Mouse (Mus musculus) forebrain, embryonic 14.5 days (tissue): ENCODE data around the gene Opn5. TPM values are rescaled to one million over a fixed set of nuclear protein-coding genes. Genes with fewer than 3 reads are reported as not detected.

ENCODE experiments used
- ATAC-seq: fragments of 200-750 bp; cut with Nextera tagmentation; 2 replicates; pipeline ENCODE4 v1.8.0; 2017; ENCODE audit warnings: mild to moderate bottlenecking, moderate library complexity
- DNase-seq: peaks from one replicate; pipeline ENCODE4 v3.0.0-alpha.2; 2015; ENCODE audit warnings: low spot score
- H3K27ac ChIP-seq: fragments of 300-500 bp; sonication (generic); 2 replicates; pipeline ENCODE4 v1.5.1; 2014; ENCODE audit warnings: low read depth, mild to moderate bottlenecking, control low read depth, low read length, moderate library complexity
- H3K27me3 ChIP-seq: fragments of 300-500 bp; sonication (generic); replicated peaks from 2 replicates; pipeline ENCODE4 v1.6.1; 2014; ENCODE audit warnings: low read length, control low read depth, mixed read lengths; ENCODE audit not compliant: control insufficient read depth, insufficient read depth
- H3K36me3 ChIP-seq: fragments of 300-500 bp; sonication (generic); 2 replicates; pipeline ENCODE4 v1.6.1; 2014; ENCODE audit warnings: low read length, control low read depth; ENCODE audit not compliant: control insufficient read depth, insufficient read depth
- H3K4me1 ChIP-seq: fragments of 300-500 bp; sonication (generic); 2 replicates; pipeline ENCODE4 v1.6.1; 2014; ENCODE audit warnings: antibody characterized with exemption, low read length, control low read depth; ENCODE audit not compliant: control insufficient read depth, insufficient read depth
- H3K4me2 ChIP-seq: fragments of 300-500 bp; sonication (generic); 2 replicates; pipeline ENCODE4 v1.6.1; 2014; ENCODE audit warnings: mild to moderate bottlenecking, control low read depth, low read length
- H3K4me3 ChIP-seq: fragments of 300-500 bp; sonication (generic); 2 replicates; pipeline ENCODE4 v1.5.1; 2014; ENCODE audit warnings: low read depth, low read length, control low read depth
- H3K9ac ChIP-seq: fragments of 300-500 bp; sonication (generic); 2 replicates; pipeline ENCODE4 v1.6.1; 2014; ENCODE audit warnings: mild to moderate bottlenecking, low read length, control low read depth, moderate library complexity
- H3K9me3 ChIP-seq: fragments of 300-500 bp; sonication (generic); replicated peaks from 2 replicates; pipeline ENCODE4 v1.6.1; 2016; ENCODE audit warnings: low read length, control low read depth, mixed read lengths; ENCODE audit not compliant: control insufficient read depth
- WGBS: fragments of 180-500 bp; shearing (Covaris S2); extraction: QIAGEN DNeasy Blood & Tissue Kit; methylation state at CpG from one replicate; pipeline ENCODE4 v1.1.7; 2014; 5-methylcytosine and 5-hydroxymethylcytosine counted together
- polyA plus RNA-seq: library from polyadenylated mRNA; unstranded; fragments of >200 nt; fragmentation: Nextera tagmentation; extraction: Ambion mirVana; gene quantifications from 2 replicates; pipeline ENCODE4 v1.2.1, GENCODE M21; 2014

Opn5 gene
- polyA plus RNA-seq, result not detected in 2 replicates

DNA sequence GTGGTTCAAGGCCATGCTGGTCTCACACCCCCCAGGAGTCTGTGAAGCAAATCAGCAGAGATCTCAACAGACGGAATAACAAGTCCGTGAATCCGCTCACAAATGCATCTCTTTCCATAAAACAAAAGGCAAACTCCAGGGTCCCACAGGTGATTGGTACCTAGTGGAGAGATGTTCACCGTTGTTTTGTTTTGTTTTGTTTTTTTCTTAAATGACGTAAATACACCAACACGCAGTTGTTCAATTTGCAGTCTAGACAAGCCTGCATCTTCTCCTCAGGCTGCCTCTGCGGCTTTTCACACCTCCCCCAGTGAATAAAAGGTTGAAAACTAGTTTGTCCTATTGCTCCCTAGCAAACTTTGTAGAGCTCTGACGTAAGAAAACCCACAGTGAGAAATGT is at the start of gene Opn5:
Gene Opn5 (minus strand): TSS at position 101 of the 400 bp plus-strand sequence.
- H3K9me3 ChIP-seq, result no peaks in the 10 kb centered on the region
- WGBS, result 82% methylated on average over 8 of the region's 8 CpGs
- no peak within 1 kb of the TSS for H3K4me3 ChIP-seq
- no peak within 1 kb of the TSS for H3K27ac ChIP-seq
- no peak within 1 kb of the TSS for H3K4me2 ChIP-seq
- DNase-seq (no peak), ATAC-seq (no peak)
- no peak within 1 kb of the TSS for H3K9ac ChIP-seq
- no peaks in the 10 kb centered on the region for H3K36me3 ChIP-seq
- no peaks in the 10 kb centered on the region for H3K27me3 ChIP-seq
- H3K4me1 ChIP-seq, result no peaks in the 10 kb centered on the region

DNA sequence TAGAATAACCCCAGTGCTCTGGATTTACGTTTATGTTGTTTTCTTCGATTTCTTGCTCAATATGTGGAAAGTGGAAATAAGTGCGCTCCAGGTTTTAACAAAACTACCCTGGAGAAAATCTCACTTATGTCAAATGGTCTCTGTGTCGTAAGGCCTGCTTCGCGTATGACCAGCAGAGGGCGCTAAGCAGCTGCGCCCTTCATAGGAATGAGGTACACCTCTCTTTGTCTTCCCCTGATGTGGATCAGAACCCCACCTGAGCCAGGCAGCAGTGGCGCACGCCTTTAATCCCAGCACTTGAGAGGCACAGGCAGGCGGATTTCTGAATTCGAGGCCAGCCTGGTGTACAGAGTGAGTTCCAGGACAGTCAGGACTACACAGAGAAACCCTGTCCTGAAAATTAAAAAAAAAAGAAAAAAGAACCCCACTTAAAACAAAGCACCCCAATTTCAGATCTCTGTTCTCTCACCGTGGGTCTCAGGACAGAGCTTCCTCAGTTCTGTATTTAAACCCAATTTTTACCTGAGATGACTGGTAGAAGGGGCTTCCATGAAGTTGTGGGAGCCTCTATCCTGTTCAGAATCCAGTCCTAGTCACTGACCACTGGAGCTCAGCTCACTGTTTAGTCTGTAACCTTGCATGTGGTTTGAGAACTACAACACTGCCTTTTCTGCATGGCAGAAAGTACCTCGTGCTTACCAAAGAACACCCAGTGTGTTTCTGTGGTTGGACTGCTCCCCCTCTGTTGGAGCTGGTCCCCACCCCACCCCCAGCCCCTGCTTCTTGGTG is 47.6 kb upstream of the Opn5 start:
- DNase-seq, result peak; percentile 77
- Histone ChIP-seq H3K4me1 (no peaks in the 10 kb centered on the region), H3K27ac (no peak overlapping the region), H3K4me3 (no peak overlapping the region), H3K27me3 (no peaks in the 10 kb centered on the region), H3K9ac (no peak overlapping the region), H3K36me3 (no peaks in the 10 kb centered on the region), H3K4me2 (0 out of 2 replicates have a peak overlapping the region, but pooled peaks have one; percentile 24), H3K9me3 (no peaks in the 10 kb centered on the region)
- peak; percentile 92 for ATAC-seq
- WGBS, result 20% methylated on average over 14 of the region's 14 CpGs

- DNase-seq, result no peak
- WGBS, result 89% methylated on average over 3 of the region's 3 CpGs
- H3K27ac ChIP-seq, result no peak overlapping the region
- no peak for ATAC-seq
- no peaks in the 10 kb centered on the region for H3K4me1 ChIP-seq
- no peak overlapping the region for H3K4me2 ChIP-seq
- H3K36me3 ChIP-seq, result no peaks in the 10 kb centered on the region
- H3K4me3 ChIP-seq, result no peak overlapping the region
- H3K9ac ChIP-seq, result no peak overlapping the region
- no peaks in the 10 kb centered on the region for H3K27me3 ChIP-seq
- H3K9me3 ChIP-seq, result no peaks in the 10 kb centered on the region
Observed at GRCm38 (mm10) chr17:42643416-42643815, 32.2 kb upstream of the Opn5 start.

DNA sequence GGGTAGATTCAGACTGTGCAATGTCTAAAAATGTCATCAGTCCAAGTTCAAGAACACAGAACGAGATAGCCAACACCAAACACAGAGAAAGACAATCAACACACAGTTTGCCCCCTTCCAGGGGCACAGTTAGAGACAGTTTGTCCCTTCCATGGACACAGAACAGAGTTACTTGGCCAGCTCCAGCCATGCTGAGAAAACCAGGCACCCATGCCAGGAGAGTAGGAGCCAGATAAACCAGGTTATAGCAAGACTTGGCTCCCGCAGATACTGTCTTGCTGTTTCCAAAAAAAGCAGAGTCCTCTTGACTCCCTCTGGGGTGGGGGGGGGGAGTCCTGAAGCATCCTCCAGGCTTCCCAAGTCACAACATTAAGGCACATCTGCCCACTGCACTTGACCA is 19.0 kb upstream of the Opn5 start:
- no peak overlapping the region for H3K4me2 ChIP-seq
- ATAC-seq, result no peak
- no peak overlapping the region for H3K27ac ChIP-seq
- H3K27me3 ChIP-seq, result no peaks in the 10 kb centered on the region
- H3K4me1 ChIP-seq, result no peaks in the 10 kb centered on the region
- no peak overlapping the region for H3K4me3 ChIP-seq
- H3K9me3 ChIP-seq, result no peaks in the 10 kb centered on the region
- no peak overlapping the region for H3K9ac ChIP-seq
- H3K36me3 ChIP-seq, result no peaks in the 10 kb centered on the region
- WGBS, result 91% methylated on average over 2 of the region's 2 CpGs
- DNase-seq, result no peak

- H3K4me1 ChIP-seq, result no peaks in the 10 kb centered on the region
- no peaks in the 10 kb centered on the region for H3K27me3 ChIP-seq
- 43% methylated on average over 6 of the region's 6 CpGs for WGBS
- H3K36me3 ChIP-seq, result no peaks in the 10 kb centered on the region
- no peak overlapping the region for H3K27ac ChIP-seq
- no peak overlapping the region for H3K4me2 ChIP-seq
- H3K9me3 ChIP-seq, result no peaks in the 10 kb centered on the region
- no peak overlapping the region for H3K9ac ChIP-seq
- H3K4me3 ChIP-seq, result no peak overlapping the region
- peak; percentile 72 for ATAC-seq
- peak; percentile 84 for DNase-seq
Observed at GRCm38 (mm10) chr17:42613043-42613737, 2.0 kb upstream of the Opn5 start.

DNA sequence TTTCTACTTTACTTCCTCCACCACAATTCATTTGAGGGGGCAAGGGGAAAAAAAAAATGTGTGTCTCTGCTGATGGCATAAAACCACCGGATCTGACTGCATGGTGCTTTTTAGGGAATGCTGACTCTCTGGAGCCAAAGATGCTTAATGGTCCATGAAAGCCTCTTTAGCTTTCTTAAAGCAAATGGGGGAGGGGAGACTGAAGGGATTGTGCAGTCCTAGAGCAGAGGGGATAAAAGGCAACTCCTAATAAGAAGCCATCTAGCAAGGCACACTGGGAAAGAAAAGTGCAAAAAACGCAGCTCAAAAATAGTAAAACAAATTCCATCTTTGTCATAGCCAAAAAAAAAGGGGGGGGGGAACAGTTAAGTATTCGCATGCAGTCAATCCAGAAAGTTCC is 2.9 kb downstream of the Opn5 start:
- no peaks in the 10 kb centered on the region for H3K27me3 ChIP-seq

DNA sequence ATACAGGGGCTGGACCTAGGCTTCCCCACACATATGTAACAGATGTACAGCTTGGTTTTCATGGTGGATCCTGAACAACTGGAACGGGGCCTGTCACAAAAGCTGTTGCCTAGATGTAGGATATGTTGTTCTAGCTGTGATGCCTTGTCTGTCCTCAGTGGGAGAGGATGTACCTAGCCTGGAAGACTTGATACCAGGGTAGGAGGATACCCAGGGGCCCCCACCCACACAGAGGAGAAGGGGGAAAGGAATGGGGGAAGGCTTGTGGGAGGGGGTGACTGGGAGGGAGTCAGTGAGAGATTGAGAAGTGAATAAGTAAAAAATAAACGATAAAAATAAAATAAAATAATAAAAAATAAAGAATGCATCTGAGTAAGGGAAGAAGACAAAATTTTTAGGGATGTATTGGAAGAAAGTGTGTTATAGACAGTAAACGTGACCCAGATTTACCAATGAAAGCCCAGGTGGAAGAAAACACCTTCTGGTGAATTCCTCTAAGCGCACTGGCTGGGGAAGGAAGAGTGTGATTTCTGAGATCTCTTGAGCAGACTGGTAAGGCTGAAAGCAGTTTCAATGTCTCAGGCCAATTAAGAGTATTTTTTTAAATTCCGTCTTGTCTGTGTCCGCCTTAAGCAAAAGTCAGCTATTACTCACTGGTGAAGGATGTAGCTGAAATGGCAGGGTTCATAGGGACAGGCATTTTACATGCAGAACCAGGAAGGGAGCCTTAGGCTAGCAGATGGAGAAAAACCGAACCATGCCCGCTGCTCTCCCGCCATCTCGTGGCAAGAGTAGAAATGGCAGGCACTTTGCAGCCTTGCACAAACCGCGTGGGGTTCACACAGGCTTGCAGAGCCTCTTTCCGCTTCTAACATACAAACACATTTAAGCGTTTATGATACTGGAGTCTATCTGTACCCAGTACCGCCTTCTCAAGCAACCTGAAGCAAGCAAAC is 8.1 kb downstream of the Opn5 start:
- H3K27ac ChIP-seq, result no peak overlapping the region

More for the DNA sequence above, 2.9 kb downstream of the Opn5 start:
- DNase-seq (peak; percentile 34), ATAC-seq (no peak)
- WGBS, result 8% methylated on average over 3 of the region's 3 CpGs
- Histone ChIP-seq H3K4me2 (no peak overlapping the region), H3K27ac (no peak overlapping the region), H3K4me1 (no peaks in the 10 kb centered on the region), H3K4me3 (no peak overlapping the region), H3K9ac (no peak overlapping the region), H3K36me3 (no peaks in the 10 kb centered on the region), H3K9me3 (no peaks in the 10 kb centered on the region)

GRCm38 (mm10) chr17:42586486-42586885 is 24.7 kb downstream of the Opn5 start:
- ATAC-seq (no peak), DNase-seq (no peak)
- 86% methylated on average over 1 of the region's 1 CpGs for WGBS

More for the DNA sequence above, 8.1 kb downstream of the Opn5 start:
- H3K36me3 ChIP-seq, result no peaks in the 10 kb centered on the region
- peak; percentile 95 for ATAC-seq
- H3K9ac ChIP-seq, result no peak overlapping the region
- DNase-seq, result peak; percentile 91
- H3K4me3 ChIP-seq, result no peak overlapping the region
- WGBS, result 25% methylated on average over 15 of the region's 15 CpGs
- H3K9me3 ChIP-seq, result no peaks in the 10 kb centered on the region
- H3K4me1 ChIP-seq, result no peaks in the 10 kb centered on the region
- no peak overlapping the region for H3K4me2 ChIP-seq
- H3K27me3 ChIP-seq, result no peaks in the 10 kb centered on the region

More at GRCm38 (mm10) chr17:42586486-42586885, 24.7 kb downstream of the Opn5 start:
- Histone ChIP-seq H3K9ac (no peak overlapping the region), H3K9me3 (no peaks in the 10 kb centered on the region), H3K4me1 (0 out of 2 replicates have a peak, but pooled peaks cover 4% of the 10 kb centered on the region), H3K36me3 (no peaks in the 10 kb centered on the region), H3K27me3 (no peaks in the 10 kb centered on the region), H3K4me3 (no peak overlapping the region), H3K27ac (no peak overlapping the region), H3K4me2 (no peak overlapping the region)
